Mouse (Mus musculus) left cerebral cortex, postnatal 4 days (tissue): ENCODE data around the gene Sobp. TPM values are rescaled to one million over a fixed set of nuclear protein-coding genes. Genes with fewer than 3 reads are reported as not detected.
A peak's percentile ranks its signal among the peaks of the same experiment; 100 is the strongest.

Source experiments
- DNase-seq: peaks from one replicate; pipeline ENCODE4 v3.0.0-alpha.2; 2022
- intact Hi-C: fragments of 180-260 bp; cut with DNase I; formaldehyde crosslinking; loops from one replicate; pipeline ENCODE4 v1.15.1; 2025
- total RNA-seq, 2 experiments: library from RNA; stranded (reverse); gene quantifications; 2 replicates each; pipeline ENCODE4 v1.2.3; 2021

Gene Sobp
- total RNA-seq, 2 experiments from 2014 or later = 130 to 133 TPM

DNA sequence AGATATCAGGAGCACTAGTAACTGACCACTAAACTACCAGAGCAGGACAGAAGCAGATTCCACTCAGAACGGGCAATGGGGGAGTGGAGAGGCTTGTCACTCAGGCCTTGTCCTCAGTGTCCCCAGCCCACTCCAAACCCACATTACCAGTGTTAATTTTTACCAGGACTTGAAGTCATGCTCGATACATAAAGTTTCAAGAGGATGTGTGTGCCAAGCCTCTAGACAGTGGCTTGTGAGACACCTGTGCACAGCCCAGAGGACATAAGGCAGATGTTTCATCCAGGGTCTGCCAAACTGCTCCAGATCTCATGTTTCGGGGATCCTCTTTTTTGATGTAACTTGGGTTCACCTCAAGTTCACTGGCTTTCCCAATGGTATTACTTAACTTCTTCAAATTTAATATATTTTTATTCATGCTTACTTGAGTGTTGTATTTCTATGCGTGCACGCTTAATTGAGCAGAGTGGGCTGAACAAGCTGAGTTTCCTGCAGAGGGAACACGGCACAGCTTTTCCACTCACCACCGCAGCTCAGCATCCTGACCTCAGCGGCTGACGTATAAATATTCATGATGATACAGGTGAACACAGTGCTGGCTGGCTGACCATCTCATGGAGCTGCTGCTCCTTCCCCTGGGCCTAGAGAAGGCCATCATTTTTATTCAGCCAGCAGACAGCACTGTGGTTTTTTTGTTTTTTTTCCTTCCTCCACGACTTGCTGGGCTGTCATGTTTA, 131.6 kb downstream of the Sobp start:
- intact Hi-C loops = no loop called here
- no peak for DNase-seq

DNA sequence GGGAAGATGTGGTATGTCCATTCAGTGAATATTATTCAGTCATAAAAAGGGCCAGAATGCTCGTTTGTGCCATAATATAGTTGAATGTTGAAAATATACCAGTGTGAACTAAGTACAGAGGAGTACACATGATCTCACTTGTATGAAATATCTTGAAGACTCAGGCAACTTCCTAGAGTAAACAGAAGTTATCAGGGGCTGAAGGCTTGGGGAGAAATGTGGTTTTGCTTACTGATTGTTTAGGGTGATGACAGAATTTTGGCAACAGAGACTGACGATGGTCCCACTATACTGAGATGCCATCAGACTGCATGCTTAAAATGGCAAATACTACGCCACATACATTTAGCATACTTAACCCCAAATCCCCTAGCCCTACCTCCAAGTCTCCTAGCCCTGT, 132.5 kb downstream of the Sobp start:
- intact Hi-C loops = no loop called here

DNA sequence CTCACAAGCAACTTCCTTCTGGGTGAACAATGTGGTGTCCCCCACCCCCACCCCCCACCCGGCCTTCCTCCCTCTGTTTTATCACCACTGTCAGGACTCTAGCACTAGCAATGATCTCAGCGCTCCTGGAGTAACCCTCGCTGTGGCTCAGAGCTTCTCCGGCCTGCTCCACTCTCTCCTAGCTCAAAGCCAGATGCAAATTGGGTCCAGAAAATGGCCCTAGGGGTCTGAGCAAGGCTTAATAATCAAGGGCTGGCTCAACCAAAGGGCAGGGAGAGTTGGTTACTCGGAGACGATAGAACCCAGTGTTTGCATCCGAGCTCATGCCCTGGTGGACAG, 136.9 kb downstream of the Sobp start:
- intact Hi-C loops = no loop called here
- no peak for DNase-seq

More for the DNA sequence above, 132.5 kb downstream of the Sobp start:
- DNase-seq = no peak

DNA sequence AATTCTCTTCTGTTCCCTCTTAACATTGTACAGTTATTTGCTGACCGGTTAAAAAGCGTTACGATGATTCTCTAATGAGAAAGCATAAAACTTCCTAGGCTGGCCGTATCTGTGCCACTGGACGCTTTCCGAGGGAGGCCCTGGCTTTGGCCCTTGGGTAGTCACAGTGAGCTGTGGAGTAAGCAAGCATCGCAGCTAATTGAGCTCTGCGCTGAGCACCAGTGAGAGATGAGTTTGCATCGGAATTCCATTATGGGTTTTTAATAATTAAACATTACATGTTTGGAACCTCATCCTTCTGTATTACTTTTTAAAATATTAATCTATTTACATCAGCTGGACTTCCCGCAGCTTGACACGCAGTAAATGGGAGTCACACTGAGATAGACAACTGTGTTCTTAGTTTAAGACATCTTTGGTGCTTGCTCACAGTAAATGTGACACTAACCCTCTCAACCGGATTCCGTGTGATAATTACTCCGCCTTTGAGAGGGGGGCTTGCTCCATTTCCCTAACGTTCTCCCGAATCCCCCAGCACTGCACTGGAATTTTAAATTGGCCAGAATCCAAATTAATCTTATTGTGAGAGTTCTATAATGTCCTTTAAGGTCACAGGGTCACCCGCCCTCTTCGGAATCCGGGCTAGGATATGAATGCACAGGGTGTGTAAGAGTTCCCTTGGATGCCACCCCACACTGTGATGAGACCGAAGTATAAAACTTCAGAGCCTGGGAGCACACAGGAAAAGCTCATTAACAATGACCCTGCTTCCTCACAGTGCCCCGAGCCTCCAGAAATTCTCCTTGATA, 137.5 kb downstream of the Sobp start:
- intact Hi-C loops = no loop called here
- no peak for DNase-seq

DNA sequence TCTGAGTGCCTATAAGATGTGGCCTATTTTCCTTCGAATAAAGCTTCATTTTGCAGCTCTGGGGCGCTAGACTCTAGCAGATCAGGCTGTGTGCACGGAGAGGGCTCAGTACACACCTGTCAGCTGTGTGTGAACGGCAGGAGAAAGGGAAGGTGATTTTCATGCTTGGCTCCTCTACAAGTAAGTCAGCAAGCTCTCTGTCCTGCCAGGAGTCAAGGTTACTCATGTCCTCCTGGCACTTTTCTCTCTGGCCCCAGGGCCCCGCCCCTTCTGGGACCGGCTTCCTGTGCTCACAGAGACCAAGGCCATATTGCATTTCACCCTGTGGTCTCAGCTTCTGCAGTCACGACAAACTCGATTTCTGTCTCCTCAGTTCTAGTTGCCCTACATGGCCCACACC, 138.8 kb downstream of the Sobp start:
- intact Hi-C loops = no loop called here
- DNase-seq = no peak

DNA sequence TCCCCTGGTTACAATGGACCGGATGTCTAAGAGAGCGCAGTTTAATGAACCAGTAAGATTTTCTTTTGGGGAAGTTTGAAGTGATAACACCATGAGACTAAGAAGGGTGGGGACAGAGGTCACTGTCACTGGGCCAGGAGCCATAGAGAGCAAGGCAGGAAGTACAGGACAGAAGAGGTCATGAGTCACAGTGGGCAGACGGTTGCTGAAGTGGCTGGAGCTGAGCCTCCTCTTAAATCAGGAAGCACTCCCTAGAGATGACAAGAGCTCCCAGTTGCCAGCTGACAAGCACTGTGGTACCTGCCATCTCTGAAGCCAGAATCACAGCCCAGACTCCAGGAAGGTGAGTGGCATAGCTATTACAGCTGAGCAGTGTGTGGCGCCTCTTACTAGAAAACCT, 139.5 kb downstream of the Sobp start:
- no peak for DNase-seq
- intact Hi-C loops = no loop called here

DNA sequence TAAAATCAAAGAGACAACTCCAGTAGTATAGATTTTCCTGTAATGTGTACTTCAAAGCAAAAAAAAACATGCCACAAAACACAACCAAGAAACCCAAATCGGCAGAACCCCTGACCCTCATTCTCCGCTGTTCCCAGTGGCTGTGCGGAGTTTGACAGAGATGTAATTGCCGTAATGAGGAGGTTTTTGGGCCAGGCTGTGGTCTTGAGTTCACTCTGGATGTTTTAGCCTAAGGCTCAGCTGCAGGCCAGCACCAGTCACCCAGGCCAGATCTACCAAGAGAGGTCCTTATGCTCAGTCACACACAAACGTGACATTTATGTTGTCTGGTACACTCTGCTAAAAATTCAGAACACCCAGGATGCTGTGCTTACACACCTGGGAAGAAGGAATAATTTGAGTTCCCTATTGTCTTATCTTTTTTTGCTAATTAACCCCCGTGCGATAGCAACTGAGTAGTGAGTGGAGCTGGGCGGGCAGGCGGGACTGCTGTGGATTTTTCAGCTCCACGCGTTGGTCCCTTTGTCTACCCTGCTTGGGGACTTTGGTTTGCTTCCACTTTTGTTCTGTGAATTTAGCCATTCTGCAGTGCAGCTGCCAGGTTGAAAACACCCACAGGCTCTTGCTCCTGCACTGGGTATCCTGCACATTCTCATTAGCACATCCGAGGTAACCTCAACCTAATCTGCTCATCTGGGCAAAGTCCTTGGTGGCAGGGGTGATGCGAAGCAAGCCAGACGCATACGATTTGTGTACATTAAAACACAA, 140.7 kb downstream of the Sobp start:
- intact Hi-C loops = no loop called here
- DNase-seq = no peak

DNA sequence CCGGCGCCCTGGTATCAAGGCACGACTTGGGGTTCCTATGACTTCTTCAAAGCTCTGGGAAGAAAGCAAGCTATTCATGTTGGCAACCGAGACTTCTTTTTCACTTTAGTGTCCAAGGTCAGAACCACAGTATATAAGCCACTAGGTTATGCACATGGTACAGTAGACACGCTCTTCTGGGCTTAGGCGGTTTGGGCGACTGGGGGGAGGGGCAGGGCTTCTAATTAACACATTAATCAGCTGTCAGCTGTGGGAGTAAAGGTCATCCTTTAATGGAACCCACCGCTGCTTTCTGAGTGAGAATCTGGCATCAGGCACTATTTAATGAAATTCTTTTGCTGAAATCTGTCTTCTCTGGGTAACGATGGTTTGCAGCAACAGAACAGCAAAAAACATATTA, 147.3 kb downstream of the Sobp start:
- intact Hi-C loops = loop anchor here (10.0 kb wide), 1 partner anchor 148 kb away; the partner anchor contains the start of genes 9030612E09Rik and Sobp

DNA sequence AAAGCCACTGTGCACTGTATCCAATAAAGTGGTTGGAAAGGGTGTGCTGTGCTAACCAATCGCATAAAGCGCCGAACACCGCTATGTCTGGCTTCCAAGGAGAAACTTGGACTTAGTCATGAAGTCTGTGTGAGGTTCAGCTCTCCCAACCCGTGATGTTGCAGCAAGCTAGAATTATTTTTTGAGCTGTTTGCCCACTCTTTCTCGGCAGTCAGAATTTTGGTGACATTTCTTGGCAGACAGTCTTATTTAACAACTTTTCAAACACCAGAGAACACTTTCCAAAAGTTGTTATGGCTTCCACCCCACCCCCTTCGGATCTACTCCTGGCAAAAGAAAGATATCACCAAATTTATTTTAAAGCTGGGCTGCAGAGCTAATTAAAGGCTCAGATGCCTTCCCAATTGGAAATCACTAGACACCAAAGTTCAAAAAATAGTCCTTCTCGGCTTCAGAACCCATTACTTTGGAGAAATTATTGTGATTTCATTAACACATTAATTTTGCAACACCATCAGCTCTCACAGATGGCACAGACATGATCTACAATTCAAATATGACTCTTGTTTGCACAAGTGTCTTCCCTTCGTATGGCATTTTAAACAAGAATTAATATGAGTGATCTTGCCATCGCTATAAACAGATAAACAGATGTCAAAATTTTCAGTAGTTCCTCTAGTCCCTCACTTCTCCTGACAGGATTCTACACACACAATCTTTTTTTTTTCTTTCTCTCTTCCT, 150.7 kb downstream of the Sobp start:
- intact Hi-C loops = loop anchor here (10.0 kb wide), 1 partner anchor 151 kb away; the partner anchor contains the start of genes 9030612E09Rik and Sobp

More for the DNA sequence above, 147.3 kb downstream of the Sobp start:
- DNase-seq = no peak

DNA sequence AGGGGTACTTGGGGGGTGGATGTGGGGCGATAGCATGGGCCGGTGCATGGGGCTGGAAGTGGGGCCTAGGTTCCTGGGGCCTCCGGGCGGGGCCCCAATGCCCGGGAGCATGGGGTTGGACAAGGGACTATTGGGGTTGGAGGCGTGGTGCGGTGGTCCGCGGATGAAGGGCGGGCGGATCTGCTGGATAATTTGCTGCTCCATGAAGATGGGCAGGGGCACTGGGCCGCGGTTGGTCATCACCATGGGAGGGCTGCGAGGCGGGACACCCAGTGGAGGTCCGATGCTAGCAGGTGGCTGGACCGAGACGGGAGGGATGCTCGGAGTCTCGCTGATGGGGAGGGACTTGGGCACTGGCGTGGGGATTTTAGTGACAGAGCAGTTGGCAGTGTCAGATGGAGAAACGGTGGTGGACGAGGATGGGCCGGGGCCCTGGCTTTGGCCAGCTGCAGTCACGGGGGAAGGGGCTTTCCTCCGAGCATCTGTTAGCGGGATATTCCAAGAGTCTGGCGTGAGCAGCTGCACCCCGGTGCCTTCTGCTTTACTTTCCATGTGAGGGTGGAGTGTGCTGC, 152.1 kb downstream of the Sobp start:
- DNase-seq = peak; percentile 72

More for the DNA sequence above, 150.7 kb downstream of the Sobp start:
- DNase-seq = no peak

DNA sequence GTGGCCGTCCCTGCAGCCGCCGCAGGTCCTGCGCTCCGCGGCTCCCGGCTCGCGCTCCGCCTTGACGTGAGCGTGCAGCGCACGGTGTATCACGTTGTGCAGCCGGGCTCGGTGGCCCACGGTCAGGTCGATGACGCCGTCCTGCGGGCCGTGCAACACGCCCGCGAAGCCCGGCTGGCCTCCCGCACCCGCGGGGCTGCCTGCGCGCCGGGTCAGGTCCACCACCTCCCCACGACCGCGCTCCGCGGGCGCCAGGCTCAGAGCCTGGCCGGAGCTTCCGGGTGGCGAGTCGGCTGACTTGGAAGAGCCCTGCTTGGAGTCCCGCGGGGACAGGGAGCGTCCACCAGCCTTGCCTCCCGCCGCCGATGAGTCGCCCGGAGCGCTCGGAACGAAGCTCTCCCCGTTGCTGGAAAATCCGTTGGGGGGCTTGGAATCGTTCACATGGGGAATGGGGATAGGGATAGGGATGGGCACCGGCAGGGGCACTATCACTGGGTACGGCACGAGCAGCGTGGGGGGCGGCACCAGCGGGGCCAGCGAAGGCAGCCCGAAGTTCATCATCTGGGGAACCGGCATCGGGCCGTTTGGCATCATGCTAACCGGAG, 152.7 kb downstream of the Sobp start:
- intact Hi-C loops = loop anchor here (10.0 kb wide), 1 partner anchor 153 kb away; the partner anchor contains the start of genes 9030612E09Rik and Sobp
- DNase-seq = peak; percentile 34

More for the DNA sequence above, 152.1 kb downstream of the Sobp start:
- intact Hi-C loops = loop anchor here (10.0 kb wide), 1 partner anchor 153 kb away; the partner anchor contains the start of genes 9030612E09Rik and Sobp

DNA sequence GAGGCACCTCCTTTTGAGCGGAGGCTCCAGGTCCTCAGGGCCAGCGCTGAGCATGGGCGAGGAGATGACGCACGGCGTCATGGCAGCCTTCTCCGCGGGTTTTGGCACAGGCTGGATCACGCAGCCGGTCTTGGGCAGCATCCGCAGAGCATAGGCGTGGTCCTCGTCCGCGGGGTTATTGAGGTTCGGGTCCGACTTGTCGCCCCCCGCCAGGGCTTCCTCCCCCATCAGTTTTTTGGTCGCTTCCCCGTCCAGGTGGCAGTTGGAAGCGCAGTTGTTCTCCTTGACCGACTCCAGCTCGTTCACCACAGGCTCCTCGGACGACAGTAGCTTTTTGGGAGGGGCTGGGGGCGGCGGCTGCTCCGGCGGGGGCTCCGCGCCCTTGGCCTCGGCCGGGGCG, 153.3 kb downstream of the Sobp start:
- peak; percentile 45 for DNase-seq
- intact Hi-C loops = loop anchor here (10.0 kb wide), 1 partner anchor 154 kb away; the partner anchor contains the start of genes 9030612E09Rik and Sobp

DNA sequence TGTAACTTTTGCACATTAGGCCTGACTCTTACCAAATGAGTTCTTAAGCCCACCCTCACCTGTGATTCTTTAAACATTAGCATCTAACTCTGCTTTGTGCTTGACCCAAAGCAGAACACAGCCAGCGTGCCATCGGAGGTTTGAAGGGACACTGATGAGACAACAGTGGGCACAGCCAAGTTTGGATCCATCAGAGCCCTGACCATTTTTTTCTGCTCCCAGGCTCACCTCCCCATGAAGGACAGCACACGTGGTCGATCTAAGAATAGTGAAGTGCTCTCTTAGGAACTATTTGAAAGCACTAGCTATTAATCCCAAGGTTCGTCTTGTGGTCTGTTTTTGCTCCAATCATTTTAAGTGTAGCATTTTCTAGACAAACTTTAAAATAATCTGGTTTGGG, 159.5 kb downstream of the Sobp start:
- intact Hi-C loops = no loop called here
- no peak for DNase-seq

DNA sequence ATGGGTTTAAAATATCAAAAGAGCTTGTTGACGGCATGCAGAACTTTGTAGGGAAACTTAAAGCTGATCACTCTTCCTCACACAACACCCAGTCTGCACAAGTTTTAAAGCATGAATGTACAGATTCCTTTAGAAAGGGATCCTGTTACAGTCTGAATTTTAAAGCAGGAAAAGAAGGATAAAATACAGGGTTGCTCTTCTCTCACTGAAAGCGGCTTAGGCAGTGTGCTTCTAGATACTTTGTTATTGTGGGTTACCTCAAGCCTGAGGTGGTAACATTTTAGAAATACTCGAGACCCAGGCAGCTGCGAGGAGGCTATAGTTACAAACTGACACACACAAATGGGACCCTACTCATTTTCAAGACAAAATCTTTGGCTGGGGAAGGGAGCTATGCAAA, 160.0 kb downstream of the Sobp start:
- no peak for DNase-seq
- intact Hi-C loops = no loop called here

DNA sequence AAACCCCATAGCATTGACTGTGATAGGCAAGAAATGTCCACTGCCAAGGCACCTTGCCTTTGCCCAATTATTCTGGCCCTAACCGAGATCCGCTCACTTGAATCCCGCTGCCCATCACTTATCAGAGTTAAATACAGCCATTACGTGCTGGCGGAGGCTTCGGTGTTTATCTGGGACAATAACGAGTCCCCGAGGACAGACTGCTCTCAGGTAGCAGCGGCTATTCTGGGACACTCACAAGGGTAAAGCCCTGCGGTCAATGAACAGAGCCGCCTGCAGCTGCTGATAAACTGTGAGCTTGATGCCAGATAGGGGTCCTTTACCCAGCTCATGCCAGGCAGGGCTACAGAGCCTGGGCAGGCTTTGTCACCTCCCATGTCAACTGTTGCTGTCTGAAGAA, 166.2 kb downstream of the Sobp start:
- no peak for DNase-seq
- intact Hi-C loops = no loop called here

DNA sequence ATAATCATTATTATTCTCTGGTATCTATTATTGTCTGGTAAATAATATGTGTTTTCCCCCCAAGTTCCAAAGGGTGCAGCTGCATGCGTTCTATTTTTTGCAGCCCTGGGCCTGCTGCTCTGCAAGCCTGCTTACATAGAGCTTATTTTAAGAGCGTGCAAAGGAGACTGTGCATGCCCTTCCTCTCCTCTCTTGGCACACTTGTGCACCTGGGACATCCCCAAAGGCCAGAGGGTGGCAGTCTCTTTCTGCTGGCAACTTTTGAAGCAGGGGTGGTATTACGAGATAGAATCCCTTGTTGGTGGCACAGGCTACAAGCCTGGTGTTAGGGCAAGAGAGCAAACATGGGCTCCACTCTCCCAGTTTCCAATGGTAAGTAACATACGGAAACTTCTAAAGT, 167.8 kb downstream of the Sobp start:
- intact Hi-C loops = no loop called here
- no peak for DNase-seq

DNA sequence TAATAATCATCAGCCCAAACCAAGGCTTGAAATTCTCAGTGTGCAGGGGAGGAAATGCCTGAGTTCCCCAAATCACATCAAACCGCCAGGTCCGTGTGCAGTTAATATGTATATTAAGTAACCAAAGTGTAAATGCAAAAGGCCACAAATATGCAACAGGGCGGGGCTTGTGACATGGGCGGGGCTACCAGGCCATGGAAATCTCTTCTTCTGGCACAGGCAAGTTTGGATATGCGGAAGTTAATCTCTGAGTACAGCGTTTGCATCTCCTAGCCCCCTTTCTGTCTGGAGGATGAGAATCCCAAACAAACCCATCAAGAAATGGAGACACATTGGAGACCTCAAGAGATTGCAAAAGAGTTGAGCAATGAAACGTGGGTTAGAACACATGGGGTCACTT, 168.7 kb downstream of the Sobp start:
- intact Hi-C loops = no loop called here
- no peak for DNase-seq

DNA sequence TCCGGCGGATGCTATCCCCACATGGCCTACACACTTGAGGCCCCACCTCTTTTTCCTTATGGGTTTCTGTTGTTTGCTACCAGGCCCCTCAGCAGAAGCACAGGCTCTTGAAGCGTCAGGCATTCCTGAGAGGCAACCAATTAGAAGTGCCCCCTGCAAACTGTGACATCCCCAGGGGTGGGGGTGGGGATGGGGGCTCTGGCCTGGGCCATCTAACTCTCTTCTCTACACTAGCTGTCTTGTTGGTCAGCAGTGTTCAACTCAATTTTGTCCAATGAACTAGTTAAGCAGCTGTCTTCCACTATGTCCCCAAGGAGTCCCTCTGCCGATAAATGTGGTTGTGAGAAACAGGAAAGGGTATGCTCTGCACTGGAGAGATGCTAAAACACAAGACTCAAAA, 169.3 kb downstream of the Sobp start:
- intact Hi-C loops = no loop called here
- no peak for DNase-seq

DNA sequence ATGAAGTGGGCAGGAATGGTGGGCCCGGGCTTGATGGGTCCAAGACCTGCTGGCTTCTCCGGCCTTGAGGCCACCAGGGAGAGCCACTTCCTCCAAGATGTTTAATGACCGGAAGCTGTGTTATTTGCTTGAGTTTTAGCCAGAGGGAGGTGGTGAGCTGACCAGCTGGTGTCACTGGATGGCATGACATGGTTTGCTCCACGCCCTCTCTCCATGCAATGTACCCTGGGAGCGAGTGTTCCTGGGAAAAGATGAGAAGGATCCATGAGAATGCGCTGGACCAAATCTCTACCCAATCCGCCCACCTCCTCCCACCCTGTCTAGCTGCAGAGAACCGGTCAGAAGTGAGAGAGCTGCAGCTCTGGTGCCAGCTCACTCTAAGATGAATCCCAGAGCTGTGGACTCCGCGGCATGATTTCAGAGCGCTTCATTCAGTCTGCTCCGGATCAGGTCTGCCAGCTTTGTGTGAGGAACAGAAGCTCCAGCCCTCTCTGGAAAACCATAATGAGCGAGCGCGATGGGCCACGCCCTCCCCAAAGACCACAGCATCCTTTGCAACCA, 170.1 kb downstream of the Sobp start:
- intact Hi-C loops = no loop called here
- DNase-seq = no peak
